Mouse (Mus musculus): ENCODE measurements around the gene Wdr82.

- TF ChIP-seq CTCF (IDR thresholded peaks at IDR 0.05; ENCODE audit: control insufficient read depth, insufficient read depth, insufficient read length): no peak
- no peak for TF ChIP-seq MYOD1 (IDR thresholded peaks at IDR 0.05; ENCODE audit: control insufficient read depth, insufficient read length, low read depth)
- TF ChIP-seq CEBPB (IDR thresholded peaks at IDR 0.05; ENCODE audit: low read depth): no peak
- no peak for TF ChIP-seq MYOG (IDR thresholded peaks at IDR 0.05; ENCODE audit: control insufficient read depth, extremely low read depth, insufficient read length)
- TF ChIP-seq USF1 (IDR thresholded peaks at IDR 0.05; ENCODE audit: low read depth): peak; percentile 9
- no peak for TF ChIP-seq MAX (IDR thresholded peaks at IDR 0.05)
Observed at GRCm38 (mm10) chr9:106159784-106160301, 10.9 kb upstream of the Wdr82 start.
